Mouse (Mus musculus) thymus, adult 2 months (tissue): ENCODE measurements around the gene Gtpbp4. TPM values are rescaled to one million over a fixed set of nuclear protein-coding genes. Genes with fewer than 3 reads are reported as not detected.
"Not testable (repeated sequence)": the region's sequence is repeated elsewhere in the genome, so short reads cannot be mapped to it uniquely, and the experiment has no call there.

ENCODE experiments used
- DNase-seq: peaks from one replicate; pipeline ENCODE4 v3.0.0; 2021
- H3K27ac ChIP-seq: fragments of 200-500 bp; 2 replicates; pipeline ENCODE4 v1.5.1; 2012; ENCODE audit warnings: low read length, control low read depth; ENCODE audit not compliant: control insufficient read depth, insufficient read depth
- H3K27me3 ChIP-seq: fragments of 200-500 bp; 2 replicates; pipeline ENCODE4 v1.6.1; 2012; ENCODE audit warnings: mild to moderate bottlenecking, low read length, moderate library complexity, mixed read lengths; ENCODE audit not compliant: control insufficient read depth, insufficient read depth
- H3K36me3 ChIP-seq: fragments of 200-500 bp; 2 replicates; pipeline ENCODE4 v1.6.1; 2012; ENCODE audit warnings: mild to moderate bottlenecking, low read length, moderate library complexity; ENCODE audit not compliant: control insufficient read depth, insufficient read depth
- H3K4me1 ChIP-seq: fragments of 200-500 bp; replicated peaks from 2 replicates; pipeline ENCODE4 v1.6.1; 2012; ENCODE audit warnings: low read length; ENCODE audit not compliant: control insufficient read depth, insufficient read depth
- H3K4me3 ChIP-seq: fragments of 200-500 bp; 2 replicates; pipeline ENCODE4 v1.5.1; 2012; ENCODE audit warnings: mild to moderate bottlenecking, low read length, control low read depth, moderate library complexity; ENCODE audit not compliant: control insufficient read depth, insufficient read depth
- CTCF ChIP-seq: fragments of 200-500 bp; IDR thresholded peaks from 2 replicates; pipeline ENCODE4 v1.5.1; 2012; ENCODE audit warnings: mild to moderate bottlenecking, control low read depth, low read length, moderate library complexity, borderline replicate concordance; ENCODE audit not compliant: control insufficient read depth, poor library complexity, insufficient read depth; ENCODE audit errors: extremely low read depth
- POLR2A ChIP-seq: fragments of 200-500 bp; IDR thresholded peaks from 2 replicates; pipeline ENCODE4 v1.6.1; 2012; ENCODE audit warnings: mild to moderate bottlenecking, low read length, control low read depth, moderate library complexity; ENCODE audit not compliant: control insufficient read depth, poor library complexity, insufficient read depth; ENCODE audit errors: extremely low read depth
- WGBS: fragments of 180-500 bp; shearing (Covaris S2); methylation state at CpG from one replicate; pipeline ENCODE4 v1.1.7; 2018; 5-methylcytosine and 5-hydroxymethylcytosine counted together
- polyA plus RNA-seq: library from polyadenylated mRNA; depleted of rRNA; stranded (reverse); fragments of >200 nt; gene quantifications from 2 replicates; pipeline ENCODE4 v1.2.3, GENCODE M21; 2012

Gene Gtpbp4
- polyA plus RNA-seq, 1 experiment, result 12.9 TPM

DNA sequence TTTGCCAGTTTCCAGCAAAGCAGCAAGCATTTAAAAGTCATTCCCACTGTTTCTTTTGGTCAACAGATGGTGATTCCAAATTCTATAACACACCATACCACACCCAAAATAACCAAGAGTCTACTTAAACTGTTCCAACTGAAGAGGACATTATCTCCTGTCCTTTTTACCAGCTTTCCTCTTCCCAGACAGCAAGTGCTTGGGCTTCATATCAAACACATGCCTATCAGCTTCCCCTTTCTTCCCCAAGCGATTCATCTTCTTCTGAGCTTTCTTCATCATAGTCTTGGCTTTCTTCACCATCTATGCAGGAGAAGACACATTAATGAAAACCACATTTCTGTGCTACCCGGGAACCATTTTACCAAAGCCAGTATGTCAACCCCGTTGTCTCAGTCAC, 22.9 kb downstream of the Gtpbp4 start:
- H3K27ac ChIP-seq, result no peak overlapping the region
- no peak for TF ChIP-seq CTCF
- TF ChIP-seq POLR2A, result no peak
- no peaks in the 10 kb centered on the region for H3K4me1 ChIP-seq
- no peak overlapping the region for H3K4me3 ChIP-seq
- no peak for DNase-seq
- 97% methylated on average over 3 of the region's 3 CpGs for WGBS
- no peaks in the 10 kb centered on the region for H3K27me3 ChIP-seq
- H3K36me3 ChIP-seq, result peaks cover 64% of the 10 kb centered on the region

DNA sequence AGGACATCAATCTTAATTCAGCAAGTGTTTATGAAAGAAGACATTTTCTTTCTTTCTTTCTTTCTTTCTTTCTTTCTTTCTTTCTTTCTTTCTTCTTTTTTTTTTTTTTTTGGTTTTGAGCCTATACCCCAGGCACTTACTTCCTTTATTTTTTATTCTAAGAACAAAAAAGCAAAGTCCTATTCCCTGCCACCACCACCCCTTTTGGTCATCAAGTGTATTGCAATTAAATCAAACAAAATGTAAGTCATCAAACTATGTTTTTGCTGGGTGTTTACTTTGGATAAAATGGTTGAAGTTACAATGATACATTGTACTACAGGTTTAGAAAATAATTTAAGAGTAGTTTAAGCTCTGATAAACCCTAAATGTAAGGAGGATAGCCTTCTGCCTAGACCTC, 23.5 kb downstream of the Gtpbp4 start:
- Histone ChIP-seq H3K4me1 (no peaks in the 10 kb centered on the region), H3K36me3 (peaks cover 58% of the 10 kb centered on the region), H3K27me3 (no peaks in the 10 kb centered on the region), H3K4me3 (no peak overlapping the region), H3K27ac (no peak overlapping the region)
- TF ChIP-seq POLR2A (no peak), CTCF (no peak)
- no peak for DNase-seq

DNA sequence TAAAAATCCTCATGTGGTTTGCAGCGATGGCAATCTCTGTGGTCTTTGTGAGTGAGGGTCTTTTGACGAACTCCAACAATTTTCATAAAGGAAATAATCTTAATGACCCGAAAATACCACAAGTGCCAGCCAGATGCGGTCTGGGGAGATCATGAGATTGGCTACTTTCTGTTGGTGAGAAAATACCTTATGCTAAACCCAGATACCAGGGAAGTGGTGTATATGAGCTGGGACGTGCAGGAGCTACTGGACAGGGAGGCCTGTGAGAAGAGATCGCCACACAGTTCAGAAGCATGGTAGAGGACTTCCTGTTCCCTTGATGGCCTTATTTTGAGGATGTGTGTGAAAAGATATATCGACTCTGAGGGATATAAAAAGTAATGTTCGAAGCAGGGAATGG, 28.1 kb downstream of the Gtpbp4 start:
- H3K4me3 ChIP-seq, result no peak overlapping the region
- WGBS, result 96% methylated on average over 8 of the region's 8 CpGs
- no peak for TF ChIP-seq CTCF
- no peak for TF ChIP-seq POLR2A
- H3K27ac ChIP-seq, result no peak overlapping the region
- H3K4me1 ChIP-seq, result no peaks in the 10 kb centered on the region
- no peaks in the 10 kb centered on the region for H3K27me3 ChIP-seq
- DNase-seq, result no peak
- peaks cover 15% of the 10 kb centered on the region for H3K36me3 ChIP-seq

DNA sequence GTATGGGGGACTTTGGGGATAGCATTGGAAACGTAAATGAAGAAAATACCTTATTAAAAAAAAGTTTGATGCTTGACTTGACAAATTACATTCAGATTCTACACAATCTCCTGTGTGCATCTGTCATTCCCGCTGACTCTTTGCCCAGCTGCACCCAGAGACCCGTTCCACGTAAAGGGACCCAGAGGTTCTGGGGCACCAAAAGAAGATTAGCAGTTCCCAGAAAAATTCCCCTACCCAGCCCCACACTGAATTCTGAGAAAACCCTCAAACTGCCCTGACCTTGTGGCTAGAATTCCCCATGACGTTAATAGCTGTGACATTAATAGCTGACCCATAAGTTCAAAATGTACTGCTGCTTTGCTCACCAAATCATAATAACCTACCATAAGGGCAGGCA, 30.7 kb downstream of the Gtpbp4 start:
- WGBS, result 82% methylated on average over 5 of the region's 5 CpGs
- Histone ChIP-seq H3K4me3 (no peak overlapping the region), H3K27me3 (no peaks in the 10 kb centered on the region), H3K4me1 (no peaks in the 10 kb centered on the region), H3K36me3 (no peaks in the 10 kb centered on the region), H3K27ac (no peak overlapping the region)
- no peak for TF ChIP-seq CTCF
- no peak for DNase-seq

DNA sequence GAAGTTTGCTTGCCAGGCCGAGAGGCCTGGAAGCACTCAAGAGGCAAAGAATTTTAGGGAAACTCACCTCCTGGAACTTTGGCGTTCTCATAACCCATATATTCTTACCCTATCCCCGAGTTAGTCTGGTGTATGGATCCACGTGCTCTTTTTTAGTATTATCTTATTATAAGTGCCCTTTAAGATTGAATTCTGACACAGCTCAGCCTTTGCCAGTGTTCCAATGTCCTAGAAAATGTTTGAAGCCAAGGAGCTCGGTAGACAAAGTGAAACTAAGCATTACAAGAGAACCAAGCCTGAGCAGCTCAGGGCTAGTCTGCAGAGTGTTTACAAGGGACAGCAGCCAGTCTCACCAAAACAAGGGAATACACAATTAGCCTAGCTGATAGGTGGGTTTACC, 33.6 kb downstream of the Gtpbp4 start:
- H3K27ac ChIP-seq, H3K4me3 ChIP-seq, H3K4me1 ChIP-seq, H3K36me3 ChIP-seq, H3K27me3 ChIP-seq, DNase-seq: not testable (repeated sequence)
- 70% methylated on average over 5 of the region's 5 CpGs for WGBS

DNA sequence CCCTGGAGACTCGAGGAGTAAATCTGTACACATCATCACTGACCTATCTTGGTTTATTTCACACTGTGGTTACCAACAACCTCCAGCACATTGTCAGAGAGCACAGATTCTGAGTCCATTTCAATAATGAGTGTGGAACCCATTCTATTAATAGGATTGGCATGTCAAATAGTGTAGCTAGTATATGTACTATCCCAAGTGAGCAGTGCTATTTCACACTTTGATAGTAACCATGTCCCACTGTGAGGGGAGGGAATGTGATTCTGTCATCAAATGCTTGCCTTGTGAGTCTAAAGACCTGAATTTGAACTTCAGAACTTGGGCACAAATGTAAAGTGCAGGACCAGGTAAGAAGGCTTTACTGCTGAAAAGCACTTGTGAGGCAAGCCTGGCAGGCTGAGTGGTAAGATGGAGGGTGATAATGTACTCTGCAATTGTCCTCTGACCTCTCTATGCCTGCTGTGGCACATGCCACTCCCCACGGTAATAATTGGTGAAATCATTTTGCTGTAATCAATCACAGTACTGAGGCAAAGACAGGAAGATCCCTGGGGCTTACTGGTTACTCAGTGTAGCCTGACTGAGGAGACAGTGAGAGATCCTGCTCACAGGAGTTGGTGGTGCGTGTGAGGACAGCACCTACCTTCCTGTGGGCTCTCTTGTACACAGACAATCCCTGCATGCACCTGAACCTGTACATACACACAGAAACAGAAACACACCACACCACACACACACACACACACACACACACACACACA, 34.6 kb downstream of the Gtpbp4 start:
- not testable (repeated sequence) for H3K36me3 ChIP-seq, H3K27me3 ChIP-seq, H3K27ac ChIP-seq, DNase-seq, H3K4me1 ChIP-seq, H3K4me3 ChIP-seq
- WGBS, result 88% methylated on average over 3 of the region's 3 CpGs

DNA sequence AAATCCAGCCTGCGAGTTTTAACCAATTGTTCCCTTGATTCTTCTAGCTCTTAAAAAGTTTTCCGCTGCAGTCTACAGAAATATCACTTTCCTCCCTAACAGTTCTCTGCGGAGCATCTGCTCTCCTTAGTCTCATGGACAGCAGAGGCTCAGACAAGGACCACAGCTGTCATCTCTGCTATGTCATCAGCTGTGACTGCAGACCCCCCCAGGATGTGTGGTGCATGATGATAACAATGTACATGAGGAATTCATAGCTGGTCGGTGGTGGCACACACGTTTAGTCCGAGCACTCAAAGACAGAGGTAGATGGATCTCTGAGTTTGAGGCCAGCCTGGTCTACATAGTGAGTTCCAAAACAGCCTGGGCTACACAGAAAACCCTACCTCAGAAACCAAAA, 36.3 kb downstream of the Gtpbp4 start:
- DNase-seq, H3K27ac ChIP-seq, H3K36me3 ChIP-seq, H3K4me3 ChIP-seq, H3K27me3 ChIP-seq, H3K4me1 ChIP-seq: not testable (repeated sequence)
- 82% methylated on average over 5 of the region's 6 CpGs for WGBS

DNA sequence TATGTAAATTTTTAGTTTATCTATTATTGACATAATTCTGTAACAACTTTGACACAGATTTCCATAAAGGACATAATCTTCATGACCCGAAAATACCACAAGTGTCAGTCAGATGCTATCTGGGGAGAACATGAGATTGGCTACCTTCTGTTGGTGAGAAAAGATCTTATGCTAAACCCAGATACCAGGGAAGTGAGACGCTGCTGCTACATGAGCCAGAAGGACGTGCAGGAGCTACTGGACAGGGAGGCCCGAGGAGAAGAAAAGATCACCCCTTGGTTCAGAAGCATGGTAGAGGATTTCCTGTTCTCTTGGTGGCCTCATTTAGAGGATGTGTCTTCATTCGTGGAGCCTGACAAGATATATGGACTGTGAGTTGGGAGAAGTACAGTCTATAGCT, 36.8 kb downstream of the Gtpbp4 start:
- H3K4me3 ChIP-seq, H3K27me3 ChIP-seq, H3K27ac ChIP-seq, DNase-seq, H3K36me3 ChIP-seq, H3K4me1 ChIP-seq: not testable (repeated sequence)
- 15% methylated on average over 1 of the region's 5 CpGs for whole genome bisulfite sequencing

DNA sequence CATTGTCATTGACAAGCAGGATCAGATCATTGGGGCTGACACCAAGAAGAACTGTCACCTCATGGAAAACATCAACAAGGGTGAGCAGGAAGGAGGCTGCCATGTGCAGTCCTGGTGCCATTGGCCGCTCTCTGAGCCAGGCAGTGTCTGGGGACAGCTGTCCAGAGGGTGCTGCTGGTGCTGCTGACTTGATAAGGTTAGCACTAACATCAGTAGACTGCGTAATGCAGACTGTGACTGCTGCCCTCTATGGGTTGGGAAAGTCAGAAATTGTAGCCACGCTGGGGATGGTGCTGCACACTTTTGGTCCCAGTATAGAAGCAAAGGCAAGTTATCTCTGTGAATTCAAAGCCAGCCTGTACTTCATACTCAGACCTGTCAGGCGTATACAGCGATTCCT, 39.0 kb downstream of the Gtpbp4 start:
- H3K4me3 ChIP-seq, H3K27ac ChIP-seq, H3K4me1 ChIP-seq, DNase-seq, H3K27me3 ChIP-seq, H3K36me3 ChIP-seq: not testable (repeated sequence)
- WGBS, result no CpG with 5 or more reads among the region's 5 CpGs

DNA sequence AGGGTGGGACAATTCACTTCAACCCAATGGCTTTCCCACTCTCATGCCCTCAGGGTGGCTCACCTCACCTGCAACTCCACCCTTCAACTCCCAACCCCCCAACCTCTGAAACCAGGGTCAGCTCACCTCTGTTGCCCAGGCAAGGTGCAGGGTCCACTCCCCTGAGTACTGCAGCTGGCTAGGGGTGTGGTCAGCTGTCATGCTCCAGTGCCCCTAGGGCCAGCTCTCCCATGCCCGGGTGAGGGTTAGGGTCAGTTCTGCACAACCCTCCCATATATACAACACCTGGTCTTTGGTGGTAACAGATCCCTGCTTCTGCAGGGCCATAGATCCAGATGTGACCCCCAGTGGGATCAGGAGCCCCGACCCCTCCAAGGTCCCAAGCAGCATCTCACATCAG, 40.8 kb downstream of the Gtpbp4 start:
- not testable (repeated sequence) for H3K4me3 ChIP-seq, H3K36me3 ChIP-seq, H3K4me1 ChIP-seq, DNase-seq, H3K27me3 ChIP-seq, H3K27ac ChIP-seq
- 100% methylated on average over 2 of the region's 2 CpGs for WGBS
